Mouse (Mus musculus): ENCODE measurements at regions not wholly inside any gene's neighbourhood (a gene's known extent, or its start where the extent isn't known, plus 50 kb on each side); places are given as distances from the start of the nearest gene placed in this dataset.
A peak's percentile ranks its signal among the peaks of the same experiment; 100 is the strongest.

DNA sequence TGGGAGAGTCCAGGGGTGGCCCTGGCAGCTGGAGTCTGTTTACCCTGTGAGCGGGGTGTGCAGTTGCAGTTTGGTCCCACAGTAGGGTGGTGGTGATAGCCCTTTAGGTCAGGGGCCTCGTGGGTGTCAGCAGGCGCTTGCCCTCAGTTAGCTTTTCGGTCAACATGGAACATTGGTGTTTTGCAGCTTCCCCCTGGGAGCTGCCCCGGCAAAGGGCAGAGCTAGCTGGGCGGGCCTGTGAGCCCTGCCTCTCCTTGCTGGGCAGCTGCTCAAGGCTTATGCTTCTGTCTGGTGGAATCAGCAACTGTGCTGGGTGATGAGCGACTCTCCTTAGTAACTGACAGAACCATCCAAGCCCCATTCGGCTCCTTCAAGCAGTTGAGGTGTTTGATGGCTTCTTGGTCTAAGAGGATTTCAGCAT is 115.7 kb downstream of the Gadd45g start:
- ATAC-seq = no peak
- Histone ChIP-seq H3K27ac (ENCODE audit: low read depth, low read length) (no peak overlapping the region), H3K4me1 (ENCODE audit: control insufficient read depth, insufficient read depth, low read depth, low read length) (peaks cover 6% of the 10 kb centered on the region), H3K4me3 (ENCODE audit: low read length) (no peak overlapping the region), H3K36me3 (ENCODE audit: control insufficient read depth, insufficient read depth, low read length) (no peaks in the 10 kb centered on the region), H3K9me3 (ENCODE audit: control insufficient read depth, low read length) (no peaks in the 10 kb centered on the region), H3K9ac (ENCODE audit: low read depth, low read length) (no peak overlapping the region), H3K27me3 (replicated peaks; ENCODE audit: control insufficient read depth, insufficient read depth, low read length) (no peaks in the 10 kb centered on the region; the same call in 1 of the 2 replicates), H3K4me2 (ENCODE audit: low read length) (no peak overlapping the region)
- 69% methylated on average over 8 of the region's 8 CpGs for WGBS

DNA sequence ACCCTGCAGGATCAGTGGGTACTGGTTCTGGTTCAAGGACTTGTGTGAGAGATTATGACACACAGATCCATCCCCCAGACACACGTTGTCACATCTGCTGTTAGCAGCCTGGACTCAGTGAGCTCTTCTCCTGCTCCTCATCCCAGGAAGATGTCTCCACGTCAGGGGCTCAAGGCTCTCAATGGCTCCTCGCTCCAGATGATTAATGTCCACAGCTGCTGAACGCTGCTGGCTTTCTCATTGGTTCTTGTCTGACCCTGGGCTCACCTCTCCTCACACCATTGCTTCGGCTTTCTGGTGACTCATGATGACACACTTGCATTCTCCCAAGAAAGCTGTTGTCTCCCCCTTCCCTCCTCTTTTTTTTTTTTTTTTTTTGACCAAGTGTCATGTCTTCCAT is 116.2 kb downstream of the Gadd45g start:
- no peak for ATAC-seq
- H3K9me3 ChIP-seq (ENCODE audit: control insufficient read depth, low read length) = no peaks in the 10 kb centered on the region
- no peak overlapping the region for H3K27ac ChIP-seq (ENCODE audit: low read depth, low read length)
- no peaks in the 10 kb centered on the region for H3K36me3 ChIP-seq (ENCODE audit: control insufficient read depth, insufficient read depth, low read length)
- H3K27me3 ChIP-seq (replicated peaks; ENCODE audit: control insufficient read depth, insufficient read depth, low read length) = no peaks in the 10 kb centered on the region; the same call in 1 of the 2 replicates
- no peak overlapping the region for H3K4me3 ChIP-seq (ENCODE audit: low read length)
- H3K4me2 ChIP-seq (ENCODE audit: low read length) = no peak overlapping the region
- 37% methylated on average over 5 of the region's 5 CpGs for WGBS
- peaks cover 6% of the 10 kb centered on the region for H3K4me1 ChIP-seq (ENCODE audit: control insufficient read depth, insufficient read depth, low read depth, low read length)
- no peak overlapping the region for H3K9ac ChIP-seq (ENCODE audit: low read depth, low read length)

DNA sequence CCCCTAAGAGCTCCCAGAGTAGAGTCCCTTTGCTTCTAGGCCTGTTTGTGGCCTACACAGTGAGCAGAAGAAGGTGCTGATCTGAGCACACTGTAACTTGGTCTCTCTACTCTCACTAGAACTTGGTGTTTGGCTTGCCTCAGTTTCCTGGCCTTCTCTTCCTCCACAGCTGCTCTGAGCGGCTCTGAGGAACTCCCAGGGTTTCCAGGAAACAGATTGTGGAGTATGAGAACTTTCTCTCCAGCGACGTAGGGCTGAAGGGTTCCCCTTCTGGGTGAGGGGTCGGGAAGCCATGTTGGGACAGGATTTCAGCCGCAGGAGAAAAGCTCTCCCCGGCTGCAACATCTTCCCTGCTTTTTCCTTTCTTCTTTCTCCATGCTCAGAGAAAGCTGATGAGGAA is 117.5 kb downstream of the Gadd45g start:
- Histone ChIP-seq H3K9me3 (ENCODE audit: control insufficient read depth, low read length) (no peaks in the 10 kb centered on the region), H3K4me2 (ENCODE audit: low read length) (no peak overlapping the region), H3K4me1 (ENCODE audit: control insufficient read depth, insufficient read depth, low read depth, low read length) (peaks cover 6% of the 10 kb centered on the region), H3K27me3 (replicated peaks; ENCODE audit: control insufficient read depth, insufficient read depth, low read length) (no peaks in the 10 kb centered on the region), H3K4me3 (ENCODE audit: low read length) (no peak overlapping the region), H3K36me3 (ENCODE audit: control insufficient read depth, insufficient read depth, low read length) (no peaks in the 10 kb centered on the region), H3K27ac (ENCODE audit: low read depth, low read length) (no peak overlapping the region), H3K9ac (ENCODE audit: low read depth, low read length) (no peak overlapping the region)
- WGBS = 74% methylated on average over 6 of the region's 6 CpGs
- ATAC-seq = no peak

DNA sequence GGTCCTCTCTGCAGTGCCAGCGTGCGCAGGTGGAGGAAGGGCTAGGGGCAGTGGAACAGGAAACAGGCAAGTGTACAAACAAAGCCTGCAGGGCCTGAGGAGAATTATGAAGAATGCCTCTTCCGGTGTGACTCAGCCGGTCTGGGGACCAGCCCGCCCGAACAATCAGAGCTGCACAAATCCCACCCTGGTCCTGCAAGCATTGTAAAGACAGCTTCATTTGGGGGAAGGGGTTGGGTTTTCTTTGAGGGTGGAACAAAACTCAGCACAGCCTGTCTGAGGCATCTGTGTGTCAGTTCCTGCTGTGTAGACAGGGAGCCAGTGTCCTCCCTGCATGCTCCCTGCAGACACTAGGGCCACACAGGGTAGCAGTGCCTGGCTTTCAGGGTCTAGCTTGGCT is 117.9 kb downstream of the Gadd45g start:
- Histone ChIP-seq H3K27me3 (replicated peaks; ENCODE audit: control insufficient read depth, insufficient read depth, low read length) (no peaks in the 10 kb centered on the region), H3K4me2 (ENCODE audit: low read length) (no peak overlapping the region), H3K36me3 (ENCODE audit: control insufficient read depth, insufficient read depth, low read length) (no peaks in the 10 kb centered on the region), H3K27ac (ENCODE audit: low read depth, low read length) (peak overlapping the region; percentile 41; the same call in 1 of the 2 replicates), H3K9ac (ENCODE audit: low read depth, low read length) (no peak overlapping the region), H3K4me1 (ENCODE audit: control insufficient read depth, insufficient read depth, low read depth, low read length) (peaks cover 6% of the 10 kb centered on the region), H3K9me3 (ENCODE audit: control insufficient read depth, low read length) (no peaks in the 10 kb centered on the region), H3K4me3 (ENCODE audit: low read length) (no peak overlapping the region)
- WGBS = 37% methylated on average over 6 of the region's 6 CpGs
- ATAC-seq = peak; percentile 58; the same call in 1 of the 2 replicates

DNA sequence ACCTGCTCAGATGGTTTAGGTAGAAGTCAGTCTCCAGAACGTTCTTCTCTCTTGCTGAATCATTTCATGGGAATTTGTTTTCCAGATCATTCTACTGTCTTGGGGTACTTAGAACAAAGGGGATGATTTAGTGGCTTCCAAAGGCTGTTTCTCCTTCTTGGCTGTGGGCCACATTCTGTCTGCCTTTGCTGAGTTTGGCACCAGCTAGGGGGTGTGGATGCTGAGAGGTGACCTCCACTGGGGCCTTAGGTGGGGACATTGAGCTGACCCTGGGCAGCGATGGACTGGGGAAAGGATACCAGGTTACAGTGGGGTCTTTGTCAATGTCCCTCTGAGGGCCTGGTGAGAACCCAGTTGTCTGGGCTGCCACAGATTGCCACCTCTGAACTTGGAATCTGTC is 118.4 kb downstream of the Gadd45g start:
- no peak overlapping the region for H3K4me3 ChIP-seq (ENCODE audit: low read length)
- no peak overlapping the region for H3K9ac ChIP-seq (ENCODE audit: low read depth, low read length)
- peak overlapping the region; percentile 41; the same call in 1 of the 2 replicates for H3K27ac ChIP-seq (ENCODE audit: low read depth, low read length)
- ATAC-seq = no peak
- no peaks in the 10 kb centered on the region for H3K27me3 ChIP-seq (replicated peaks; ENCODE audit: control insufficient read depth, insufficient read depth, low read length)
- WGBS = 45% methylated on average over 2 of the region's 2 CpGs
- no peak overlapping the region for H3K4me2 ChIP-seq (ENCODE audit: low read length)
- H3K36me3 ChIP-seq (ENCODE audit: control insufficient read depth, insufficient read depth, low read length) = no peaks in the 10 kb centered on the region
- no peaks in the 10 kb centered on the region for H3K9me3 ChIP-seq (ENCODE audit: control insufficient read depth, low read length)
- peaks cover 6% of the 10 kb centered on the region for H3K4me1 ChIP-seq (ENCODE audit: control insufficient read depth, insufficient read depth, low read depth, low read length)

DNA sequence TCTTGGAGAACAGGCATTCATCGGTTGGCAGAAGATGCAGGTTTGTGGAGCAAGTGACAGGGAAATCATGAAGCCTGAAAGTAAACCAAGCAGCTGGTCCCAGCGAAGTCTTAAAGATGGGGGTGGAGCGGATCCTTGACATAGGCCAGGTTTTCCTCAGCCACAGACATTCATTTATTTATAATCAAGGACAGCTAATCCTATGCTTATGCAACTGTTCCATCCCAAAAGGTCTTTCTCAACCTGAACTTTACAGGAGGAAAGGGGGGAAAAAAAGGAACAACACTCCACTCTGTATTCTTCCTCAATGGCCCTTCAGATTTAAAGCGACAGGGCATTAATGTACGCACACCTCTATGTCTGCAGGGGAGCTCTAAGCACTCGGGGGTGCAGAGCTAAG is 121.6 kb downstream of the Gadd45g start:
- Histone ChIP-seq H3K27me3 (replicated peaks; ENCODE audit: control insufficient read depth, insufficient read depth, low read length) (no peaks in the 10 kb centered on the region), H3K4me2 (ENCODE audit: low read length) (no peak overlapping the region), H3K9ac (ENCODE audit: low read depth, low read length) (no peak overlapping the region), H3K4me3 (ENCODE audit: low read length) (no peak overlapping the region), H3K9me3 (ENCODE audit: control insufficient read depth, low read length) (no peaks in the 10 kb centered on the region), H3K36me3 (ENCODE audit: control insufficient read depth, insufficient read depth, low read length) (no peaks in the 10 kb centered on the region), H3K4me1 (ENCODE audit: control insufficient read depth, insufficient read depth, low read depth, low read length) (peaks cover 6% of the 10 kb centered on the region), H3K27ac (ENCODE audit: low read depth, low read length) (no peak overlapping the region)
- WGBS = 84% methylated on average over 6 of the region's 6 CpGs
- ATAC-seq = no peak

DNA sequence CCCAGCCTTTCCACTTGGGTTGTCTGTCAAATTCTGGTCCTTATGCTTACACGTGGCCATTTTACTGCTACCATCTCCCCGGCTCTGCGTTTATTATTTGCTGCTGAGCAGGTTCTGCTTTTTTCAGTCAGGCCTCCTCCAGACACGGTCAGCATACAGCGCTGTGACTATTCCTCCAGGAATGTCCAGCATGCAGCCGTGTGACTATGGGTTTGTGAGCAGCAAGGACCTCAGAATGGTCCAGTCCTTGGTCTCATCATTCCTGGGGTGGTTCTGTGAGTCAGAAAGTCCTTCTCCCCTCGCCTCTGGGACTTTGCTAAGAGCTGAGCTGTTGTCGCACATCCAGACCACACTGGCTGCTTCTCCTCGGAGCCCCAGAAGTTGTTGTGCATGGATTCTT is 122.3 kb downstream of the Gadd45g start:
- Histone ChIP-seq H3K9me3 (ENCODE audit: control insufficient read depth, low read length) (no peaks in the 10 kb centered on the region), H3K4me2 (ENCODE audit: low read length) (no peak overlapping the region), H3K9ac (ENCODE audit: low read depth, low read length) (no peak overlapping the region), H3K27me3 (replicated peaks; ENCODE audit: control insufficient read depth, insufficient read depth, low read length) (no peaks in the 10 kb centered on the region), H3K27ac (ENCODE audit: low read depth, low read length) (no peak overlapping the region), H3K4me3 (ENCODE audit: low read length) (no peak overlapping the region), H3K4me1 (ENCODE audit: control insufficient read depth, insufficient read depth, low read depth, low read length) (peaks cover 6% of the 10 kb centered on the region), H3K36me3 (ENCODE audit: control insufficient read depth, insufficient read depth, low read length) (no peaks in the 10 kb centered on the region)
- 81% methylated on average over 9 of the region's 9 CpGs for WGBS
- ATAC-seq = no peak

DNA sequence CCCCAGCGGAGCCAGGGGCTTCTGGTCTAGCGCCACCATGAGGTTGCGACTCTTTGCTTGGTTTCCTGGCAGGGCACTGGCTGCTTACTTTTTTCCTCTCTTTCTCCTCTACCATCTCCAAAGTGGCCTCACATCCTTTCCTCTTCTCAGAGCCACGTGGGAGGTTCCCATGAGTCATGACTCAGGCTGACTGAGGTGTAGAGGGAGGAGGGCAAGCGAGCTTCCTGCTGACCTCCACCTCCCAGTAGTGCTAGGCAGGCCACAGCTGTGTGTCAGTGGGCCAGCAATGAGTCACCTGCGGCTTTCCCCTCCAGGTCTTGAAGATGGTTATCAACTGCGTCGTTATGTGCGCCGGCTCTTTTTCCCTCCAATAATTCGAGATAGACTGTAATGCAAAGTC is 123.6 kb downstream of the Gadd45g start:
- ATAC-seq = no peak
- WGBS = 90% methylated on average over 11 of the region's 11 CpGs
- H3K27ac ChIP-seq (ENCODE audit: low read depth, low read length) = no peak overlapping the region

DNA sequence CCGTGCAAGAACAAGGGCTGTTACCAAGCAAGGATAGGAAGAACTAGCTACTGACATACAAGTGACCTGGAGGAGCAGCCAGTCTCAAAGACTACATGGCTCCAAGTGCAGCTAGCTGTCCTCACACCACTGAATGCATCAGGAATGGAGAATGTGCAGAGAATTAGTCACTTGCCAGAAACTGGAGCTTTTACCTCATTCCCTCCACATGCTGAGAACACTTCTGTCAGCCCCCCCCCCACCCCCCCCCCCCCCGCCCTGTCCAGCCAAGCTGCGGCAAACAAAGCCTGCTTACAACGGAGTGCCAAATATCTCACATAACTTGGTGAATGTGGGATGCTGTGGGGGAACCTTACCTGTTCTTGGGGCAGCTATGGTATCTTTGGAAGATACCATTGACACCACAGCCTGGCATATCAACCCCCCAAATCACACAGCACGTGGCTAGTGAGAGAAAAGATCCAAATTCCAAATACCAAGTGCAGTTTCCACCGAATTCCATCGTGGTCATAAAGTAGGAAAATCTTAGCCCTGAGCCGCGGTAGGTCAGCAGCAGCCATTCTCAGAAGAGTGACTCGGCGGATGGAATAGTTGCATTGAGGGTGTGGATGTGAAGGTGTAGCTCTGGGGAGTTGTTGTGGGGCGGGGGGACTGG is 126.3 kb downstream of the Gadd45g start:
- no peaks in the 10 kb centered on the region for H3K9me3 ChIP-seq (ENCODE audit: control insufficient read depth, low read length)
- H3K9ac ChIP-seq (ENCODE audit: low read depth, low read length) = no peak overlapping the region
- H3K27me3 ChIP-seq (replicated peaks; ENCODE audit: control insufficient read depth, insufficient read depth, low read length) = no peaks in the 10 kb centered on the region
- no peaks in the 10 kb centered on the region for H3K36me3 ChIP-seq (ENCODE audit: control insufficient read depth, insufficient read depth, low read length)
- 80% methylated on average over 11 of the region's 12 CpGs for WGBS
- H3K4me3 ChIP-seq (ENCODE audit: low read length) = no peak overlapping the region
- no peak overlapping the region for H3K27ac ChIP-seq (ENCODE audit: low read depth, low read length)
- no peak for ATAC-seq
- peaks cover 4% of the 10 kb centered on the region; the same call in 1 of the 2 replicates for H3K4me1 ChIP-seq (ENCODE audit: control insufficient read depth, insufficient read depth, low read depth, low read length)
- H3K4me2 ChIP-seq (ENCODE audit: low read length) = no peak overlapping the region

More for the DNA sequence above, 123.6 kb downstream of the Gadd45g start:
- H3K4me2 ChIP-seq (ENCODE audit: low read length) = no peak overlapping the region
- H3K36me3 ChIP-seq (ENCODE audit: control insufficient read depth, insufficient read depth, low read length) = no peaks in the 10 kb centered on the region
- no peaks in the 10 kb centered on the region for H3K4me1 ChIP-seq (ENCODE audit: control insufficient read depth, insufficient read depth, low read depth, low read length)
- no peak overlapping the region for H3K9ac ChIP-seq (ENCODE audit: low read depth, low read length)
- no peaks in the 10 kb centered on the region for H3K9me3 ChIP-seq (ENCODE audit: control insufficient read depth, low read length)
- H3K4me3 ChIP-seq (ENCODE audit: low read length) = no peak overlapping the region
- H3K27me3 ChIP-seq (replicated peaks; ENCODE audit: control insufficient read depth, insufficient read depth, low read length) = no peaks in the 10 kb centered on the region

Measured in hindbrain, embryonic 16.5 days (tissue).